11 mouse cellular contexts compared by ENCODE assay signal in the genomic region with DNA sequence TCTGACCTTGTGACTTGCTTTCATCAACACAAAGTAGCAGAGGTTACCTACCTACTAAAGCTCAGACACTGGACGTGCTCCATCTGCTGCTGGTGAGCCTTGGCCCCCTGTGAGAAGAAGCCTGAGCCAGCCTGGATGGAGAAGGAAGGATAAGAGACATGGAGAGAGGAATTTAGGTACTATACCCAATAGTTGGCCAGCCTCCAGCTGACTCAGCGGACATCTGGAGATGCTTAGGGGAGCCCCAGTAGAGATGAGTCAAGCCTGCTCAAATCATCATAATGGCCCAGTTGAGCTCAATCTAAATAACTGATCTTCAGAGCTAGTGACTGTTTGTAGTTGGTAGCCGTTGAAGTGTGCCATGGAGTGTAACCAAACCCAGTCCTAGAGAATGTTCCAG. TPM values are rescaled to one million over a fixed set of nuclear protein-coding genes. Genes with fewer than 3 reads are reported as not detected.
DNase-seq lines count a peak whose midpoint lies in the region; ATAC-seq and TF ChIP-seq lines count a peak whose summit lies in the region.
"Had no signal": no experiment of that assay in that cellular context is flagged by ENCODE, and none has a peak within 500 bp of the region (broad histone marks: within the 10 kb centered on the region; RNA-seq: fewer than 3 reads in every experiment).

No protein-coding gene starts in this region.

- 73% methylated on average over 3 of the region's 3 CpGs for WGBS in hindbrain, postnatal 0 days
- WGBS in hindbrain, embryonic 11.5 days, result 75% methylated on average over 3 of the region's 3 CpGs
- 54% methylated on average over 3 of the region's 3 CpGs for WGBS in lung, postnatal 0 days

- peak; percentile 39 for DNase-seq in hindbrain, postnatal 0 days (ENCODE audit: low spot score)
- no peak for DNase-seq in hindbrain, embryonic 11.5 days (ENCODE audit: low spot score)
- peak; percentile 83 for DNase-seq in Patski (ENCODE audit: low read depth, low spot score)
- peak; percentile 14 for DNase-seq in fibroblast of lung, adult 2 months (ENCODE audit: low read depth)
- DNase-seq in mesoderm, embryonic 11.5 days (ENCODE audit: low read depth, low spot score), result peak; percentile 43
- DNase-seq in lung, postnatal 0 days (ENCODE audit: low spot score), result no peak
- no peak for DNase-seq in thymus, postnatal 36 days

- H3K4me1 ChIP-seq in hindbrain, postnatal 0 days (ENCODE audit: insufficient read depth, low read length), result no peaks in the 10 kb centered on the region
- H3K4me1 ChIP-seq in hindbrain, embryonic 11.5 days (replicated peaks; ENCODE audit: control insufficient read depth, insufficient read depth, low read length), result no peaks in the 10 kb centered on the region
- H3K4me1 ChIP-seq in lung, postnatal 0 days (ENCODE audit: insufficient read depth, low read depth, low read length), result no peaks in the 10 kb centered on the region
- H3K4me1 ChIP-seq: midbrain, embryonic 12.5 days had no signal

- no peaks in the 10 kb centered on the region for H3K27me3 ChIP-seq in hindbrain, postnatal 0 days (ENCODE audit: insufficient read depth, low read length)
- no peaks in the 10 kb centered on the region for H3K27me3 ChIP-seq in hindbrain, embryonic 11.5 days (ENCODE audit: control insufficient read depth, insufficient read depth, low read length)
- no peaks in the 10 kb centered on the region for H3K27me3 ChIP-seq in Patski
- no peaks in the 10 kb centered on the region for H3K27me3 ChIP-seq in lung, postnatal 0 days (replicated peaks; ENCODE audit: insufficient read depth, low read length)
- H3K27me3 ChIP-seq: midbrain, embryonic 12.5 days had no signal

- ATAC-seq in hindbrain, postnatal 0 days, result no peak
- ATAC-seq in hindbrain, embryonic 11.5 days (ENCODE audit: low FRiP score), result no peak
- peak; percentile 86 for ATAC-seq in Patski
- no peak for ATAC-seq in monocyte, adult 5-6 weeks (replicated peaks; ENCODE audit: insufficient number of reproducible peaks, low FRiP score, low TSS enrichment, poor library complexity, severe bottlenecking)
- ATAC-seq in lung, postnatal 0 days, result no peak
- ATAC-seq: hindbrain, embryonic 16.5 days had no signal

- POLR2A ChIA-PET in Patski (lab: Charles Lee), result no interaction called here

- H3K9me3 ChIP-seq in hindbrain, postnatal 0 days (ENCODE audit: low read length), result no peaks in the 10 kb centered on the region
- no peaks in the 10 kb centered on the region for H3K9me3 ChIP-seq in hindbrain, embryonic 11.5 days (ENCODE audit: control insufficient read depth, low read length)
- no peaks in the 10 kb centered on the region for H3K9me3 ChIP-seq in lung, postnatal 0 days (ENCODE audit: low read length)
- H3K9me3 ChIP-seq: midbrain, embryonic 12.5 days had no signal

- no peak overlapping the region for H3K4me2 ChIP-seq in hindbrain, postnatal 0 days (ENCODE audit: low read depth, low read length)
- no peak overlapping the region for H3K4me2 ChIP-seq in hindbrain, embryonic 11.5 days (replicated peaks; ENCODE audit: low read depth, low read length)
- no peak overlapping the region for H3K4me2 ChIP-seq in lung, postnatal 0 days (replicated peaks; ENCODE audit: low read depth, low read length)
- H3K4me2 ChIP-seq: midbrain, embryonic 12.5 days had no signal

- no peak overlapping the region for H3K27ac ChIP-seq in hindbrain, postnatal 0 days
- H3K27ac ChIP-seq in hindbrain, embryonic 11.5 days (ENCODE audit: low read depth, low read length), result no peak overlapping the region
- no peak overlapping the region for H3K27ac ChIP-seq in lung, postnatal 0 days (ENCODE audit: low read length)
- H3K27ac ChIP-seq: midbrain, embryonic 12.5 days had no signal

- H3K36me3 ChIP-seq in hindbrain, postnatal 0 days (ENCODE audit: insufficient read depth, low read length), result no peaks in the 10 kb centered on the region
- H3K36me3 ChIP-seq in hindbrain, embryonic 11.5 days (ENCODE audit: control insufficient read depth, insufficient read depth, low read length), result no peaks in the 10 kb centered on the region
- no peaks in the 10 kb centered on the region for H3K36me3 ChIP-seq in lung, postnatal 0 days (ENCODE audit: insufficient read depth, low read length)
- H3K36me3 ChIP-seq: midbrain, embryonic 12.5 days had no signal

- no peak overlapping the region for H3K9ac ChIP-seq in hindbrain, postnatal 0 days (replicated peaks; ENCODE audit: low read length)
- no peak overlapping the region for H3K9ac ChIP-seq in hindbrain, embryonic 11.5 days (ENCODE audit: low read depth, low read length)
- H3K9ac ChIP-seq in lung, postnatal 0 days (replicated peaks; ENCODE audit: low read depth), result no peak overlapping the region
- H3K9ac ChIP-seq: midbrain, embryonic 12.5 days had no signal

- H3K4me3 ChIP-seq in hindbrain, postnatal 0 days (ENCODE audit: low read length), result no peak overlapping the region
- H3K4me3 ChIP-seq in hindbrain, embryonic 11.5 days (ENCODE audit: low read depth, low read length), result no peak overlapping the region
- H3K4me3 ChIP-seq in lung, postnatal 0 days (ENCODE audit: low read depth, low read length), result no peak overlapping the region
- H3K4me3 ChIP-seq: midbrain, embryonic 12.5 days had no signal

- CTCF ChIA-PET in Patski (lab: Charles Lee), result interaction anchor here (1.0 kb wide), 1 partner anchor 9 kb away, joined by 5 read pairs; no protein-coding TSS in a partner anchor

- TF ChIP-seq EP300 in lung, postnatal 0 days (IDR thresholded peaks at IDR 0.05), result no peak

- TF ChIP-seq CTCF in hindbrain, postnatal 0 days (IDR thresholded peaks at IDR 0.05; ENCODE audit: low read depth), result no peak
- no peak for TF ChIP-seq CTCF in Patski (IDR thresholded peaks at IDR 0.05)
- TF ChIP-seq CTCF in lung, postnatal 0 days (IDR thresholded peaks at IDR 0.05), result no peak

- in situ Hi-C loops in Patski (cut with MboI; ENCODE audit: low pct_unique_long_range_greater_than_20kb), result no loop called here

RNA-seq across cellular contexts. Expression of a gene that starts 53.7 kb away (rescaled TPM):
- 1.8 and 4.2 TPM in 2 replicates for total RNA-seq in hindbrain, postnatal 0 days (2014; rRNA removed)
- polyA plus RNA-seq in hindbrain, postnatal 0 days (2015; fragmentation: Nextera tagmentation; extraction: Ambion mirVana), result 15.0 and 16.0 TPM in 2 replicates
- polyA plus RNA-seq in hindbrain, embryonic 11.5 days (2014; fragmentation: Nextera tagmentation; extraction: Ambion mirVana), result 0.93 and 1.5 TPM in 2 replicates
- not detected for polyA plus RNA-seq in Patski (2021)
- not detected in 3 replicates for total RNA-seq in monocyte, adult 5-6 weeks (2017)
- not detected in 2 replicates for polyA plus RNA-seq in lung, postnatal 0 days (2015; fragmentation: Nextera tagmentation; extraction: Ambion mirVana)
- polyA plus RNA-seq: spleen, adult 2 months had no signal

Comparison
In these comparisons a context has a peak if more than half of its experiments do, and no peak if none do; other contexts are left out.
1. DNase-seq: peak in hindbrain, postnatal 0 days (single experiment), Patski (single experiment), fibroblast of lung, adult 2 months (single experiment) and mesoderm, embryonic 11.5 days (single experiment); none in hindbrain, embryonic 11.5 days (single experiment), lung, postnatal 0 days (single experiment) and thymus, postnatal 36 days (0 of 2).